Mouse (Mus musculus) brain, embryonic 14.5 days (tissue): ENCODE measurements at regions not wholly inside any gene's neighbourhood (a gene's known extent, or its start where the extent isn't known, plus 50 kb on each side); places are given as distances from the start of the nearest gene placed in this dataset.

Experiments
- CTCF ChIP-seq: fragments of 200-500 bp; IDR thresholded peaks from 2 replicates; pipeline ENCODE4 v1.5.1; 2012; ENCODE audit warnings: inconsistent platforms, mild to moderate bottlenecking, moderate library complexity, borderline replicate concordance; ENCODE audit not compliant: insufficient read depth, insufficient read length; ENCODE audit errors: extremely low read depth
- POLR2A ChIP-seq: fragments of 200-500 bp; IDR thresholded peaks from 2 replicates; pipeline ENCODE4 v1.6.1; 2012; ENCODE audit warnings: mild to moderate bottlenecking, inconsistent platforms, borderline replicate concordance; ENCODE audit not compliant: poor library complexity, insufficient read depth, insufficient read length, severe bottlenecking; ENCODE audit errors: extremely low read depth

DNA sequence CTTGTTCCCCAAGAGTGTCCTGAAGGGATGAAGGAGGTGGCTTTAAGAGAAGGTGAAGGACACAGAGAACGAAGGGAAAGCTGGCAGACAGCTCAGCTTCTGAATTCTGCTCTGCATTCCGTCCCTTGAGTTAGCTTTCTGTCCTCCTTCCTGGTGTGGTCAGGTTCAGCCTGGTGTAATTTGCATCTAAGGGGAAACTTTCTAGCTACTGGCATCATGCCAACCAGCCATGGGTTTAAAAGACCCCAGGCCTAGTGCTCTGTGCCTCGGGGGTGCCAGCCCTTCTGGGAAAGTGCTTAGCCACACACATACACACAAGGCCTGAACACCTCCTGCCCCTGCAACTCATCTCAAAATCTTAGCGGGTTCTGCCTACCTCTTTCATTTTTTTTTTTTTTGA, 246.9 kb downstream of the Fgf9 start:
- TF ChIP-seq CTCF, result no peak
- TF ChIP-seq POLR2A, result no peak
